Mouse (Mus musculus): ENCODE data around the gene Gm13696. TPM values are rescaled to one million over a fixed set of nuclear protein-coding genes. Genes with fewer than 3 reads are reported as not detected.
"Not testable (repeated sequence)": the region's sequence is repeated elsewhere in the genome, so short reads cannot be mapped to it uniquely, and the experiment has no call there.

The Gm13696 gene
- total and polyA plus RNA-seq, 3 experiments = 0.04 to 0.44 TPM; not detected in 1

GRCm38 (mm10) chr2:83941792-83942191 lies 31.1 kb upstream of the Gm13696 start:
- H3K4me3 ChIP-seq (replicated peaks in 1 of 3; ENCODE audit: low read depth in 2 of 3, low read length in 2 of 3, poor library complexity in 1 of 3) = no peak overlapping the region
- no peaks in the 10 kb centered on the region for H3K9me3 ChIP-seq (replicated peaks; ENCODE audit: low read length)
- peaks cover 2 to 20% of the 10 kb centered on the region in 2 experiments; a peak in 3 of 4 replicates for H3K4me1 ChIP-seq (ENCODE audit: control insufficient read depth in 1 of 2, insufficient read depth in 2 of 2)
- no peaks in the 10 kb centered on the region for H3K27me3 ChIP-seq (replicated peaks)
- no peaks in the 10 kb centered on the region for H3K36me3 ChIP-seq (replicated peaks in 1 of 2; ENCODE audit: control insufficient read depth in 1 of 2, insufficient read depth in 1 of 2, low read length in 1 of 2)
- DNase-seq (ENCODE audit: extremely low read depth) = no peak
- H3K79me2 ChIP-seq (replicated peaks; ENCODE audit: control insufficient read depth, extremely low read depth, insufficient read depth, poor library complexity, severe bottlenecking) = no peaks in the 10 kb centered on the region
- dilution Hi-C loops (cut with MboI; ENCODE audit: extremely low pct_ligation_motif_present, extremely low pct_unique_long_range_greater_than_20kb, low sequenced_read_pairs) (no loop called here), in situ Hi-C loops (cut with MboI; ENCODE audit: low pct_ligation_motif_present, low pct_unique_long_range_greater_than_20kb, low sequenced_read_pairs) (loop anchor here (25.0 kb wide), 1 partner anchor 129 kb away; the partner anchor contains the start of gene Fam171b)
- no peak overlapping the region; the same call in 1 of the 2 replicates for H3K4me2 ChIP-seq (ENCODE audit: insufficient read depth, low read depth, poor library complexity, severe bottlenecking)
- H3K27ac ChIP-seq (ENCODE audit: insufficient read depth, low read depth) = no peak overlapping the region
- no peak overlapping the region for H3K9ac ChIP-seq (ENCODE audit: insufficient read depth, low read depth)
- TF ChIP-seq SMC3 (IDR thresholded peaks at IDR 0.05; ENCODE audit: low read depth, low read length) (no peak), MXI1 (IDR thresholded peaks at IDR 0.05; ENCODE audit: low read depth, low read length) (no peak), RCOR1 (conservative IDR thresholded peaks at IDR 0.05; ENCODE audit: low read depth, low read length) (no peak), ZMIZ1 (IDR thresholded peaks at IDR 0.05; ENCODE audit: low read depth, low read length) (no peak), RAD21 (IDR thresholded peaks at IDR 0.05; ENCODE audit: low read depth, low read length) (no peak), UBTF (IDR thresholded peaks at IDR 0.05; ENCODE audit: low read depth, low read length) (no peak), HCFC1 (IDR thresholded peaks at IDR 0.05; ENCODE audit: low read depth, low read length) (no peak), GABPA (IDR thresholded peaks at IDR 0.05; ENCODE audit: insufficient replicate concordance, low read depth, low read length) (no peak), EP300 (IDR thresholded peaks at IDR 0.05; ENCODE audit: low read length) (no peak), KAT2A (IDR thresholded peaks at IDR 0.05; ENCODE audit: insufficient replicate concordance, low read length) (no peak), POLR2A (IDR thresholded peaks at IDR 0.05; ENCODE audit: low read depth, low read length) (no peak)

- in situ Hi-C loops (cut with MboI; ENCODE audit: low pct_ligation_motif_present, low pct_unique_long_range_greater_than_20kb, low sequenced_read_pairs); H3K79me2 ChIP-seq (replicated peaks; ENCODE audit: control insufficient read depth, extremely low read depth, insufficient read depth, poor library complexity, severe bottlenecking); H3K36me3 ChIP-seq (replicated peaks in 1 of 2; ENCODE audit: control insufficient read depth in 1 of 2, insufficient read depth in 1 of 2, low read length in 1 of 2); DNase-seq (ENCODE audit: extremely low read depth); H3K4me1 ChIP-seq (ENCODE audit: control insufficient read depth in 1 of 2, insufficient read depth in 2 of 2); H3K27ac ChIP-seq (ENCODE audit: insufficient read depth, low read depth); dilution Hi-C loops (cut with MboI; ENCODE audit: extremely low pct_ligation_motif_present, extremely low pct_unique_long_range_greater_than_20kb, low sequenced_read_pairs); H3K4me2 ChIP-seq (ENCODE audit: insufficient read depth, low read depth, poor library complexity, severe bottlenecking); H3K4me3 ChIP-seq (replicated peaks in 1 of 3; ENCODE audit: low read depth in 2 of 3, low read length in 2 of 3, poor library complexity in 1 of 3); H3K9me3 ChIP-seq (replicated peaks; ENCODE audit: low read length); H3K27me3 ChIP-seq (replicated peaks); H3K9ac ChIP-seq (ENCODE audit: insufficient read depth, low read depth): not testable (repeated sequence)
These were observed 17.5 kb upstream of the Gm13696 start, which contains the start of gene Gm13698 for GRCm38 (mm10) chr2:83955393-83955792. Gene Gm13698, plus strand, starts transcription at chr2:83955693.

GRCm38 (mm10) chr2:83961203-83961602 lies 11.7 kb upstream of the Gm13696 start, which contains the start of gene Gm13693:
Gene Gm13693, plus strand, starts transcription at chr2:83961503.
- H3K79me2 ChIP-seq (replicated peaks; ENCODE audit: control insufficient read depth, extremely low read depth, insufficient read depth, poor library complexity, severe bottlenecking); in situ Hi-C loops (cut with MboI; ENCODE audit: low pct_ligation_motif_present, low pct_unique_long_range_greater_than_20kb, low sequenced_read_pairs); H3K36me3 ChIP-seq (replicated peaks in 1 of 2; ENCODE audit: control insufficient read depth in 1 of 2, insufficient read depth in 1 of 2, low read length in 1 of 2); H3K4me2 ChIP-seq (ENCODE audit: insufficient read depth, low read depth, poor library complexity, severe bottlenecking); H3K27ac ChIP-seq (ENCODE audit: insufficient read depth, low read depth); H3K4me3 ChIP-seq (replicated peaks in 1 of 3; ENCODE audit: low read depth in 2 of 3, low read length in 2 of 3, poor library complexity in 1 of 3); H3K9me3 ChIP-seq (replicated peaks; ENCODE audit: low read length); H3K27me3 ChIP-seq (replicated peaks); DNase-seq (ENCODE audit: extremely low read depth); H3K9ac ChIP-seq (ENCODE audit: insufficient read depth, low read depth); H3K4me1 ChIP-seq (ENCODE audit: control insufficient read depth in 1 of 2, insufficient read depth in 2 of 2); dilution Hi-C loops (cut with MboI; ENCODE audit: extremely low pct_ligation_motif_present, extremely low pct_unique_long_range_greater_than_20kb, low sequenced_read_pairs): not testable (repeated sequence)

- H3K27ac ChIP-seq (ENCODE audit: insufficient read depth, low read depth); dilution Hi-C loops (cut with MboI; ENCODE audit: extremely low pct_ligation_motif_present, extremely low pct_unique_long_range_greater_than_20kb, low sequenced_read_pairs); DNase-seq (ENCODE audit: extremely low read depth); H3K79me2 ChIP-seq (replicated peaks; ENCODE audit: control insufficient read depth, extremely low read depth, insufficient read depth, poor library complexity, severe bottlenecking); H3K9ac ChIP-seq (ENCODE audit: insufficient read depth, low read depth); in situ Hi-C loops (cut with MboI; ENCODE audit: low pct_ligation_motif_present, low pct_unique_long_range_greater_than_20kb, low sequenced_read_pairs); H3K4me2 ChIP-seq (ENCODE audit: insufficient read depth, low read depth, poor library complexity, severe bottlenecking); H3K27me3 ChIP-seq (replicated peaks); H3K9me3 ChIP-seq (replicated peaks; ENCODE audit: low read length); H3K4me1 ChIP-seq (ENCODE audit: control insufficient read depth in 1 of 2, insufficient read depth in 2 of 2); H3K36me3 ChIP-seq (replicated peaks in 1 of 2; ENCODE audit: control insufficient read depth in 1 of 2, insufficient read depth in 1 of 2, low read length in 1 of 2); H3K4me3 ChIP-seq (replicated peaks in 1 of 3; ENCODE audit: low read depth in 2 of 3, low read length in 2 of 3, poor library complexity in 1 of 3): not testable (repeated sequence)
These were observed 5.9 kb upstream of the Gm13696 start, which contains the start of gene Gm13695 for GRCm38 (mm10) chr2:83967013-83967412. Gene Gm13695, plus strand, starts transcription at chr2:83967313.

- dilution Hi-C loops (cut with MboI; ENCODE audit: extremely low pct_ligation_motif_present, extremely low pct_unique_long_range_greater_than_20kb, low sequenced_read_pairs); in situ Hi-C loops (cut with MboI; ENCODE audit: low pct_ligation_motif_present, low pct_unique_long_range_greater_than_20kb, low sequenced_read_pairs): not testable (repeated sequence)
These were observed 5.7 kb downstream of the Gm13696 start, which contains the start of gene Gm13694 for GRCm38 (mm10) chr2:83978633-83979032. Gene Gm13694, plus strand, starts transcription at chr2:83978933.

More at GRCm38 (mm10) chr2:83978633-83979032, 5.7 kb downstream of the Gm13696 start, which contains the start of gene Gm13694:
- not testable (repeated sequence) for H3K27me3 ChIP-seq (replicated peaks); H3K9ac ChIP-seq (ENCODE audit: insufficient read depth, low read depth); H3K27ac ChIP-seq (ENCODE audit: insufficient read depth, low read depth); H3K4me2 ChIP-seq (ENCODE audit: insufficient read depth, low read depth, poor library complexity, severe bottlenecking); H3K36me3 ChIP-seq (replicated peaks in 1 of 2; ENCODE audit: control insufficient read depth in 1 of 2, insufficient read depth in 1 of 2, low read length in 1 of 2); H3K9me3 ChIP-seq (replicated peaks; ENCODE audit: low read length); DNase-seq (ENCODE audit: extremely low read depth); H3K4me1 ChIP-seq (ENCODE audit: control insufficient read depth in 1 of 2, insufficient read depth in 2 of 2); H3K79me2 ChIP-seq (replicated peaks; ENCODE audit: control insufficient read depth, extremely low read depth, insufficient read depth, poor library complexity, severe bottlenecking); H3K4me3 ChIP-seq (replicated peaks in 1 of 3; ENCODE audit: low read depth in 2 of 3, low read length in 2 of 3, poor library complexity in 1 of 3)
